Mouse (Mus musculus): ENCODE results near the gene Adamts14. TPM values are rescaled to one million over a fixed set of nuclear protein-coding genes. Genes with fewer than 3 reads are reported as not detected.

Gene Adamts14
- polyA plus RNA-seq (2012; rRNA removed), result 0.21 and 0.23 TPM in 2 replicates
- polyA plus RNA-seq (2014; fragmentation: Nextera tagmentation; extraction: Ambion mirVana), result 0.08 and 0.13 TPM in 2 replicates

GRCm38 (mm10) chr10:61273081-61273843, at the start of gene Adamts14:
Gene Adamts14 (minus strand): TSS chr10:61273438.
- Histone ChIP-seq H3K4me1 (replicated peaks; ENCODE audit: control insufficient read depth in 2 of 2, insufficient read depth in 2 of 2, low read length in 1 of 2) (0 out of 4 replicates have a peak, but pooled peaks cover 0 to 7% of the 10 kb centered on the region in 2 experiments), H3K36me3 (replicated peaks; ENCODE audit: control insufficient read depth, insufficient read depth, low read depth) (no peaks in the 10 kb centered on the region), H3K4me2 (ENCODE audit: low read depth) (peak within 1 kb of the TSS; percentile 56), H3K9me3 (ENCODE audit: control insufficient read depth, low read length) (no peaks in the 10 kb centered on the region), H3K4me3 (ENCODE audit: insufficient read depth in 1 of 2, low read depth in 2 of 2, low read length in 2 of 2) (peak within 1 kb of the TSS; percentile 35 to 45), H3K27me3 (ENCODE audit: control insufficient read depth, insufficient read depth, low read length) (peaks cover 20% of the 10 kb centered on the region), H3K9ac (replicated peaks) (no peak within 1 kb of the TSS), H3K27ac (no peak within 1 kb of the TSS)
- DNase-seq (ENCODE audit: low read depth in 3 of 3, low spot score in 3 of 3), result no peak
- under 1% methylated on average over 75 of the region's 75 CpGs for WGBS (ENCODE audit: insufficient replicate concordance)
- TF ChIP-seq CTCF (IDR thresholded peaks at IDR 0.05; ENCODE audit: low read depth) (no peak), EP300 (IDR thresholded peaks at IDR 0.05; ENCODE audit: low read depth) (no peak)
- peak; percentile 31; the same call in 1 of the 2 replicates for ATAC-seq (ENCODE audit: insufficient read depth)

DNA sequence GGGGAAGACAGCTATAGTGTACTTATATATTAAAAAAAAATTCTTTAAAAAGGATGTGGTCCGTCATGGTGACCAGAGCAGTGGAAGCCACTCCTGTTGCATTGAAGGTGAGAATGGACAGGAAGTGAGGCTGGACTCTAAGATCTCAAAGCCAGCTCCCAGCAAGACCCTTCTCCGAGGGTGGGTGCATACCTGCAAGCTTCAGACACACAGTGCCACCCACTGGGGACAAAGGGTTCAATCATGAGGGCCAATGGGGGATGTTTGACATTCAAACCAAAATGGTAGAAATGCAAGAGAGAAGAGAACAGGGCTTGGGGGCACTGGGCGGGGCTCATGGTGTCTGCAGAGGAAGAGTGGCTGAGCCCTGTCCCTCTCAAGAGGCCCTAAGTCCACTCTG, 45.3 kb upstream of the Adamts14 start:
- TF ChIP-seq EP300 (IDR thresholded peaks at IDR 0.05; ENCODE audit: low read depth) (no peak), CTCF (IDR thresholded peaks at IDR 0.05; ENCODE audit: low read depth) (no peak)
- 73% methylated on average over 3 of the region's 3 CpGs for WGBS (ENCODE audit: insufficient replicate concordance)
- no peaks in the 10 kb centered on the region for H3K9me3 ChIP-seq (ENCODE audit: control insufficient read depth, low read length)
- no peaks in the 10 kb centered on the region for H3K36me3 ChIP-seq (replicated peaks; ENCODE audit: control insufficient read depth, insufficient read depth, low read depth)
- no peaks in the 10 kb centered on the region for H3K27me3 ChIP-seq (ENCODE audit: control insufficient read depth, insufficient read depth, low read length)
- H3K4me2 ChIP-seq (ENCODE audit: low read depth), result no peak overlapping the region
- DNase-seq (ENCODE audit: low read depth in 3 of 3, low spot score in 3 of 3) (no peak), ATAC-seq (ENCODE audit: insufficient read depth) (no peak)
- H3K4me3 ChIP-seq (ENCODE audit: insufficient read depth in 1 of 2, low read depth in 2 of 2, low read length in 2 of 2), result no peak overlapping the region
- no peak overlapping the region for H3K27ac ChIP-seq
- peaks cover 0 to 6% of the 10 kb centered on the region in 2 experiments; a peak in 2 of 4 replicates for H3K4me1 ChIP-seq (replicated peaks; ENCODE audit: control insufficient read depth in 2 of 2, insufficient read depth in 2 of 2, low read length in 1 of 2)
- H3K9ac ChIP-seq (replicated peaks), result no peak overlapping the region

GRCm38 (mm10) chr10:61315324-61315880, 42.2 kb upstream of the Adamts14 start:
- Histone ChIP-seq H3K4me2 (ENCODE audit: low read depth) (no peak overlapping the region), H3K36me3 (replicated peaks; ENCODE audit: control insufficient read depth, insufficient read depth, low read depth) (no peaks in the 10 kb centered on the region), H3K9ac (replicated peaks) (no peak overlapping the region), H3K27ac (no peak overlapping the region), H3K9me3 (ENCODE audit: control insufficient read depth, low read length) (no peaks in the 10 kb centered on the region), H3K27me3 (ENCODE audit: control insufficient read depth, insufficient read depth, low read length) (no peaks in the 10 kb centered on the region), H3K4me3 (ENCODE audit: insufficient read depth in 1 of 2, low read depth in 2 of 2, low read length in 2 of 2) (no peak overlapping the region), H3K4me1 (replicated peaks; ENCODE audit: control insufficient read depth in 2 of 2, insufficient read depth in 2 of 2, low read length in 1 of 2) (peaks cover 0 to 6% of the 10 kb centered on the region in 2 experiments; a peak in 2 of 4 replicates)
- no peak for ATAC-seq (ENCODE audit: insufficient read depth)
- WGBS (ENCODE audit: insufficient replicate concordance), result 57% methylated on average over 9 of the region's 9 CpGs
- no peak for TF ChIP-seq EP300 (IDR thresholded peaks at IDR 0.05; ENCODE audit: low read depth)
- TF ChIP-seq CTCF (IDR thresholded peaks at IDR 0.05; ENCODE audit: low read depth), result no peak
- no peak for DNase-seq (ENCODE audit: low read depth in 3 of 3, low spot score in 3 of 3)

DNA sequence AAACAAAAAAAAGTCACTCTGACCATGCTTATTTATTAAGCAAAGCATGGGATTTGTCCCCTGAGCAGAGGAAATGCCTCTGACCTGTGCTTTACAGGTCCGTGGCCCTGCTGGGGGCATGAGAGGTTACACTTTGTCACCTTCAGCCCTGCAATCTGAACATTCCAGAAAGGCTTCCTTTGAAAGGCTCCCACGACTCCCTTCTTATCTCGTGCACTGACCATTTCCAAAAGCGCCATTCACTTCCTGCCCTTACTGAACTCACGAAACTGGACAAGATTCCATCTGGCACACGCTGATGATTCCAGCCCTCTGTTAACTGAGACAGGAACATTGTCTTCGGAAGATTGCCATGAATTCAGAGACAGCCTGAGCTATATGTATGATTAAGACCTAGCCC, 40.5 kb upstream of the Adamts14 start:
- no peak for DNase-seq (ENCODE audit: low read depth in 3 of 3, low spot score in 3 of 3)

GRCm38 (mm10) chr10:61312754-61313153, 39.5 kb upstream of the Adamts14 start:
- DNase-seq (ENCODE audit: low read depth in 3 of 3, low spot score in 3 of 3) (peak; percentile 13 to 22 (median 22)), ATAC-seq (ENCODE audit: insufficient read depth) (peak; percentile 70)
- no peak overlapping the region; the same call in 1 of the 2 replicates for H3K4me2 ChIP-seq (ENCODE audit: low read depth)
- no peak overlapping the region for H3K9ac ChIP-seq (replicated peaks)
- H3K4me3 ChIP-seq (ENCODE audit: insufficient read depth in 1 of 2, low read depth in 2 of 2, low read length in 2 of 2), result no peak overlapping the region
- no peak overlapping the region for H3K27ac ChIP-seq
- H3K36me3 ChIP-seq (replicated peaks; ENCODE audit: control insufficient read depth, insufficient read depth, low read depth), result no peaks in the 10 kb centered on the region
- no peaks in the 10 kb centered on the region for H3K9me3 ChIP-seq (ENCODE audit: control insufficient read depth, low read length)
- TF ChIP-seq CTCF (IDR thresholded peaks at IDR 0.05; ENCODE audit: low read depth) (no peak), EP300 (IDR thresholded peaks at IDR 0.05; ENCODE audit: low read depth) (no peak)
- H3K4me1 ChIP-seq (replicated peaks; ENCODE audit: control insufficient read depth in 2 of 2, insufficient read depth in 2 of 2, low read length in 1 of 2), result peaks cover 0 to 6% of the 10 kb centered on the region in 2 experiments; a peak in 2 of 4 replicates
- no peaks in the 10 kb centered on the region for H3K27me3 ChIP-seq (ENCODE audit: control insufficient read depth, insufficient read depth, low read length)
- WGBS (ENCODE audit: insufficient replicate concordance), result 31% methylated on average over 7 of the region's 7 CpGs

More for the DNA sequence above, 40.5 kb upstream of the Adamts14 start:
- TF ChIP-seq CTCF (IDR thresholded peaks at IDR 0.05; ENCODE audit: low read depth) (no peak), EP300 (IDR thresholded peaks at IDR 0.05; ENCODE audit: low read depth) (no peak)
- H3K9ac ChIP-seq (replicated peaks), result no peak overlapping the region
- no peak for ATAC-seq (ENCODE audit: insufficient read depth)
- no peak overlapping the region for H3K27ac ChIP-seq
- H3K4me3 ChIP-seq (ENCODE audit: insufficient read depth in 1 of 2, low read depth in 2 of 2, low read length in 2 of 2), result no peak overlapping the region
- H3K4me2 ChIP-seq (ENCODE audit: low read depth), result no peak overlapping the region
- H3K9me3 ChIP-seq (ENCODE audit: control insufficient read depth, low read length), result no peaks in the 10 kb centered on the region
- H3K27me3 ChIP-seq (ENCODE audit: control insufficient read depth, insufficient read depth, low read length), result no peaks in the 10 kb centered on the region
- no peaks in the 10 kb centered on the region for H3K36me3 ChIP-seq (replicated peaks; ENCODE audit: control insufficient read depth, insufficient read depth, low read depth)
- WGBS (ENCODE audit: insufficient replicate concordance), result 28% methylated on average over 7 of the region's 7 CpGs
- H3K4me1 ChIP-seq (replicated peaks; ENCODE audit: control insufficient read depth in 2 of 2, insufficient read depth in 2 of 2, low read length in 1 of 2), result peaks cover 0 to 6% of the 10 kb centered on the region in 2 experiments; a peak in 2 of 4 replicates

Measured in liver, embryonic 14.5 days (tissue).